Mouse (Mus musculus) ES-Bruce4 (cell line): ENCODE results near the gene Ppp1r27. TPM values are rescaled to one million over a fixed set of nuclear protein-coding genes. Genes with fewer than 3 reads are reported as not detected.
"Not testable (repeated sequence)": the region's sequence is repeated elsewhere in the genome, so short reads cannot be mapped to it uniquely, and the experiment has no call there.

Experiments used
- H3K27ac ChIP-seq: 2 replicates; pipeline ENCODE4 v1.5.1; 2012; ENCODE audit warnings: low read length, inconsistent platforms; ENCODE audit not compliant: insufficient read depth
- H3K27me3 ChIP-seq: 2 replicates; pipeline ENCODE4 v1.6.1; 2012; ENCODE audit warnings: mild to moderate bottlenecking, low read length, inconsistent platforms; ENCODE audit not compliant: control insufficient read depth, poor library complexity, insufficient read depth, severe bottlenecking
- H3K36me3 ChIP-seq: 2 replicates; pipeline ENCODE4 v1.6.1; 2012; ENCODE audit warnings: inconsistent platforms, mild to moderate bottlenecking, low read length, moderate library complexity; ENCODE audit not compliant: control insufficient read depth, poor library complexity, insufficient read depth, severe bottlenecking
- H3K4me1 ChIP-seq: one replicate; pipeline ENCODE4 v1.8.1; 2011; ENCODE audit warnings: low read length; ENCODE audit not compliant: control insufficient read depth, insufficient read depth
- H3K4me3 ChIP-seq: 2 replicates; pipeline ENCODE4 v1.5.1; 2011; ENCODE audit warnings: low read depth, mild to moderate bottlenecking, low read length
- H3K9ac ChIP-seq: 2 replicates; pipeline ENCODE4 v1.6.1; 2012; ENCODE audit warnings: low read depth, mild to moderate bottlenecking, inconsistent platforms; ENCODE audit not compliant: poor library complexity, severe bottlenecking
- H3K9me3 ChIP-seq: replicated peaks from 2 replicates; pipeline ENCODE4 v1.6.1; 2012; ENCODE audit warnings: mild to moderate bottlenecking, low read length, inconsistent platforms; ENCODE audit not compliant: control insufficient read depth, poor library complexity, insufficient read depth, severe bottlenecking
- CTCF ChIP-seq: IDR thresholded peaks from one replicate; pipeline ENCODE4 v1.8.1; 2011; ENCODE audit warnings: low read depth, low read length
- EP300 ChIP-seq: IDR thresholded peaks from 2 replicates; pipeline ENCODE4 v1.6.1; 2011; ENCODE audit warnings: low read depth, low read length; ENCODE audit not compliant: insufficient read depth
- POLR2A ChIP-seq: IDR thresholded peaks from one replicate; pipeline ENCODE4 v1.8.1; 2011; ENCODE audit warnings: low read length; ENCODE audit not compliant: insufficient read depth
- polyA plus RNA-seq: library from polyadenylated mRNA; stranded (reverse); fragments of >200 nt; gene quantifications from 2 replicates; pipeline ENCODE4 v1.2.4, GENCODE M21; 2011; ENCODE audit warnings: low read depth; ENCODE audit not compliant: missing spikeins, insufficient read depth, insufficient read length

Gene Ppp1r27
- polyA plus RNA-seq, 1 experiment = not detected

- no peak overlapping the region for H3K9ac ChIP-seq
- no peak for TF ChIP-seq POLR2A
- TF ChIP-seq CTCF = no peak
- TF ChIP-seq EP300 = no peak
Measured at GRCm38 (mm10) chr11:120562949-120563348, 12.0 kb upstream of the Ppp1r27 start.

DNA sequence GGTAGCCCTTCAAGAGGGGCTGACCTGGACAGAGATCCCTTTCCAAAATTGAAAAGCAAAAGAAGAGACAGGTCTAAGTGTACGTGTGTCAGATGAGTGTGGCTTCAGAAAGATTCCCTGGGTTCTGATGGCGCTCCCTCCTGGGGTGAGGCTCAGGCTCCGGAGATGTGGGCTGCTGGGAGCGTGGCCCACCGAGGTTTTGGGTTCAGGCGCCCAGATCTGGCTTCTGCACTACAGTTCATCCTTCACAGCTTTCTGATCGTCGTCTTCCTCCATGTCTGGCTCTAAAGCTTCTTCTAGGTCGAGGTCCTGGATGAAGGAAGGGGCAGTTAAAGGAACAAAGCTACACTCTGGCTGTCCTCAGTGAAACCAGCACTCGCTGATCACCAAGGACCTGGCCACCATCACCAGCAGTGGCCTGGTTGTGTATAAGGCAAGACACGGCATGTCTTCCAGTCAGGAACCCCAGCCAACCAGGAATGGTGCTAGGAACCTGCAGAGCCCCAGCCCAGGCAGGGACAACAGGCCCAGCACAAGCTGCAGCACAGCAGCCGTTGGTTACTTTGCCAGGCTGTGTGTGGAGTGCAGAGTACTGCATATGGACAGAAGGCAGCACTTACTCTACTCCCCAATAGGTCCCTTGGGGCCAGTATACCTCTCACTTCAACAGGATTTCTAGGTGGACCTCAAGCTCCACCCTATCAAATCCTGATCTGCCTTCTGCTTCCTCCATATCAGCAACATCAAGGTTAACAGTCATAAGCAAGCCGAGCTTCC lies 10.2 kb upstream of the Ppp1r27 start:
- peaks cover 59% of the 10 kb centered on the region for H3K36me3 ChIP-seq
- H3K27me3 ChIP-seq = no peaks in the 10 kb centered on the region
- H3K4me3 ChIP-seq = no peak overlapping the region
- H3K4me1 ChIP-seq = no peaks in the 10 kb centered on the region
- no peaks in the 10 kb centered on the region for H3K9me3 ChIP-seq
- peak overlapping the region; percentile 17; the same call in 1 of the 2 replicates for H3K27ac ChIP-seq
- no peak for TF ChIP-seq POLR2A
- TF ChIP-seq EP300 = no peak
- no peak for TF ChIP-seq CTCF
- H3K9ac ChIP-seq = no peak overlapping the region

More at GRCm38 (mm10) chr11:120562949-120563348, 12.0 kb upstream of the Ppp1r27 start:
- Histone ChIP-seq H3K27me3 (no peaks in the 10 kb centered on the region), H3K4me1 (no peaks in the 10 kb centered on the region), H3K4me3 (no peak overlapping the region), H3K27ac (no peak overlapping the region), H3K36me3 (peaks cover 77% of the 10 kb centered on the region), H3K9me3 (no peaks in the 10 kb centered on the region)

GRCm38 (mm10) chr11:120558843-120559242 lies 7.9 kb upstream of the Ppp1r27 start:
- not testable (repeated sequence) for H3K4me1 ChIP-seq, H3K9ac ChIP-seq, H3K27ac ChIP-seq, H3K9me3 ChIP-seq, H3K27me3 ChIP-seq, H3K4me3 ChIP-seq
- H3K36me3 ChIP-seq = peaks cover 38% of the 10 kb centered on the region

- no peak overlapping the region for H3K9ac ChIP-seq
- peaks cover 2% of the 10 kb centered on the region for H3K36me3 ChIP-seq
- no peak overlapping the region for H3K27ac ChIP-seq
- H3K9me3 ChIP-seq = no peaks in the 10 kb centered on the region
- H3K27me3 ChIP-seq = no peaks in the 10 kb centered on the region
- H3K4me1 ChIP-seq = no peaks in the 10 kb centered on the region
- no peak for TF ChIP-seq CTCF
- TF ChIP-seq POLR2A = no peak
- no peak for TF ChIP-seq EP300
- no peak overlapping the region for H3K4me3 ChIP-seq
Measured at GRCm38 (mm10) chr11:120555260-120555659, 4.3 kb upstream of the Ppp1r27 start.

DNA sequence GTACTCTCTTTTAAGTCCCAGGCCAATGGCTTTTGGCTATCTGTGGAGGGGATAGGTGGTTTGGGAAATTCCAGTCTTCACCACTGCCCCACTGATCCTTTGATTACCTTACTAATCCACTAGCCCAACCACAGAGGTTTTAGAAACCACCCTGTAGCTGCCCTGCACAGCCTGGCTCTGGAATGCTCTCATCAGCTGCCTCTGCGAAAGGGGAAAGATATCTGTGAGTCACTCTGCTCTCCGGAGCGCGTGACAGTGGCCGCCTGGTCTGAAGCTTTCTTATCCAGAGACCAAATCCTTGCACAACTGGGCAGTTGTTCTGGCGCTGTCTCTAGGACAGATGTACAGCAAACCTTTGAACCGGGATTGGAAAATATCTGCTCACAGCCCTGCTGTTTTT lies 3.9 kb upstream of the Ppp1r27 start:
- no peak overlapping the region for H3K9ac ChIP-seq
- H3K27me3 ChIP-seq = no peaks in the 10 kb centered on the region
- H3K36me3 ChIP-seq = no peaks in the 10 kb centered on the region
- no peaks in the 10 kb centered on the region for H3K9me3 ChIP-seq
- no peaks in the 10 kb centered on the region for H3K4me1 ChIP-seq
- H3K4me3 ChIP-seq = no peak overlapping the region
- no peak overlapping the region for H3K27ac ChIP-seq
- no peak for TF ChIP-seq POLR2A
- TF ChIP-seq CTCF = no peak
- no peak for TF ChIP-seq EP300

- Histone ChIP-seq H3K27me3 (no peaks in the 10 kb centered on the region), H3K4me1 (no peaks in the 10 kb centered on the region), H3K9me3 (no peaks in the 10 kb centered on the region), H3K36me3 (no peaks in the 10 kb centered on the region), H3K9ac (no peak overlapping the region), H3K4me3 (no peak overlapping the region), H3K27ac (no peak overlapping the region)
- no peak for TF ChIP-seq CTCF
- TF ChIP-seq POLR2A = no peak
- no peak for TF ChIP-seq EP300
Measured at GRCm38 (mm10) chr11:120552736-120553135, 1.8 kb upstream of the Ppp1r27 start.
